27 mouse cellular contexts compared by ENCODE assay signal in genomic region chr15:97162305-97162704, GRCm38 (mm10).
DNase-seq lines count a peak whose midpoint lies in the region; ATAC-seq and TF ChIP-seq lines count a peak whose summit lies in the region.
"Had no signal": no experiment of that assay in that cellular context is flagged by ENCODE, and none has a peak within 500 bp of the region (broad histone marks: within the 10 kb centered on the region; RNA-seq: fewer than 3 reads in every experiment).

No protein-coding gene starts in this region.

- no peaks in the 10 kb centered on the region for H3K27me3 ChIP-seq in liver, postnatal 0 days (ENCODE audit: insufficient read depth, low read length)
- no peaks in the 10 kb centered on the region for H3K27me3 ChIP-seq in liver, embryonic 12.5 days (replicated peaks)
- H3K27me3 ChIP-seq: CH12.LX; embryonic facial prominence, embryonic 13.5 days; embryonic facial prominence, embryonic 15.5 days; forebrain, embryonic 12.5 days; Patski had no signal

- intact Hi-C loops in gastrocnemius, adult 2 months (cut with DNase I) = no loop called here

- H3K27ac ChIP-seq in gastrocnemius, adult 2 months = peak overlapping the region; percentile 67
- H3K27ac ChIP-seq in liver, postnatal 0 days (ENCODE audit: low read depth) = no peak overlapping the region
- H3K27ac ChIP-seq in liver, embryonic 12.5 days = no peak overlapping the region
- H3K27ac ChIP-seq: embryonic facial prominence, embryonic 13.5 days; embryonic facial prominence, embryonic 15.5 days; forebrain, embryonic 10.5 days; forebrain, embryonic 12.5 days had no signal

- TF ChIP-seq CTCF in gastrocnemius, adult 2 months (IDR thresholded peaks at IDR 0.05) = no peak
- TF ChIP-seq CTCF in liver, postnatal 0 days (IDR thresholded peaks at IDR 0.05; ENCODE audit: low read depth) = no peak

- TF ChIP-seq EP300 in liver, postnatal 0 days (IDR thresholded peaks at IDR 0.05; ENCODE audit: low read depth) = no peak

- no peaks in the 10 kb centered on the region for H3K36me3 ChIP-seq in liver, postnatal 0 days (replicated peaks; ENCODE audit: insufficient read depth, low read length)
- no peaks in the 10 kb centered on the region for H3K36me3 ChIP-seq in liver, embryonic 12.5 days
- H3K36me3 ChIP-seq: embryonic facial prominence, embryonic 13.5 days; embryonic facial prominence, embryonic 15.5 days; forebrain, embryonic 10.5 days; forebrain, embryonic 12.5 days; G1E had no signal

- H3K9me3 ChIP-seq in liver, postnatal 0 days (ENCODE audit: low read length) = no peaks in the 10 kb centered on the region
- no peaks in the 10 kb centered on the region for H3K9me3 ChIP-seq in liver, embryonic 12.5 days (replicated peaks)
- H3K9me3 ChIP-seq: embryonic facial prominence, embryonic 13.5 days; embryonic facial prominence, embryonic 15.5 days; forebrain, embryonic 10.5 days; forebrain, embryonic 12.5 days had no signal

- H3K4me3 ChIP-seq in gastrocnemius, adult 2 months = no peak overlapping the region
- no peak overlapping the region for H3K4me3 ChIP-seq in liver, postnatal 0 days (ENCODE audit: low read depth, low read length)
- H3K4me3 ChIP-seq in liver, embryonic 12.5 days = no peak overlapping the region
- H3K4me3 ChIP-seq: embryonic facial prominence, embryonic 13.5 days; embryonic facial prominence, embryonic 15.5 days; erythroblast, embryonic 14.5 days; forebrain, embryonic 10.5 days; forebrain, embryonic 12.5 days had no signal

- no peak overlapping the region for H3K9ac ChIP-seq in liver, postnatal 0 days (replicated peaks)
- no peak overlapping the region for H3K9ac ChIP-seq in liver, embryonic 12.5 days
- H3K9ac ChIP-seq: embryonic facial prominence, embryonic 13.5 days; embryonic facial prominence, embryonic 15.5 days; forebrain, embryonic 12.5 days had no signal

- no peaks in the 10 kb centered on the region for H3K4me1 ChIP-seq in liver, postnatal 0 days (ENCODE audit: insufficient read depth)
- no peaks in the 10 kb centered on the region for H3K4me1 ChIP-seq in liver, embryonic 12.5 days
- H3K4me1 ChIP-seq: embryonic facial prominence, embryonic 13.5 days; embryonic facial prominence, embryonic 15.5 days; forebrain, embryonic 10.5 days; forebrain, embryonic 12.5 days had no signal

- no peak overlapping the region for H3K4me2 ChIP-seq in liver, postnatal 0 days (ENCODE audit: low read depth, low read length)
- no peak overlapping the region for H3K4me2 ChIP-seq in liver, embryonic 12.5 days
- H3K4me2 ChIP-seq: embryonic facial prominence, embryonic 13.5 days; embryonic facial prominence, embryonic 15.5 days; forebrain, embryonic 12.5 days had no signal

- 68% methylated on average over 8 of the region's 8 CpGs for WGBS in liver, postnatal 0 days (ENCODE audit: insufficient replicate concordance)
- WGBS in liver, embryonic 12.5 days (ENCODE audit: insufficient replicate concordance) = 72% methylated on average over 8 of the region's 8 CpGs

- ATAC-seq in liver, postnatal 0 days = peak; percentile 79
- ATAC-seq in liver, embryonic 12.5 days = no peak
- ATAC-seq: activated CD4-positive, CD25-positive, alpha-beta regulatory T cell, adult 4 months; CD4-positive, CD25-positive, alpha-beta regulatory T cell, adult 4 months; forebrain, embryonic 14.5 days; forebrain, embryonic 16.5 days; Patski had no signal

- DNase-seq in gastrocnemius, adult 2 months = no peak
- DNase-seq in gastrocnemius, adult 18-20 months (ENCODE audit: low spot score) = no peak
- DNase-seq in liver, postnatal 0 days = peak; percentile 31
- peak; percentile 45 for DNase-seq in yolk sac, embryonic 10.5 days (ENCODE audit: low spot score)
- DNase-seq: adrenal gland, adult 8-10 months; adrenal gland, postnatal 25 days; B cell, adult 2 months; cerebellum, adult 11 months; cerebellum, adult 18-20 months; cerebellum, adult 8-10 months; cerebellum, adult 9-11 months; cerebellum, postnatal 14 days; cerebellum, postnatal 36 days; embryo, embryonic 11 days had no signal

Comparison
In these comparisons a context has a peak if more than half of its experiments do, and no peak if none do; other contexts are left out.
1. DNase-seq: peak in liver, postnatal 0 days (single experiment) and yolk sac, embryonic 10.5 days (single experiment); none in gastrocnemius, adult 2 months (single experiment) and gastrocnemius, adult 18-20 months (single experiment).